In genomic region chrX:161033235-161033803, GRCm38 (mm10) we compare ENCODE assay signal across 8 mouse cellular contexts. TPM values are rescaled to one million over a fixed set of nuclear protein-coding genes. Genes with fewer than 3 reads are reported as not detected.
DNase-seq lines count a peak whose midpoint lies in the region; ATAC-seq and TF ChIP-seq lines count a peak whose summit lies in the region.

No protein-coding gene starts in this region.

- no peaks in the 10 kb centered on the region for H3K4me1 ChIP-seq in lung, postnatal 0 days (ENCODE audit: insufficient read depth, low read depth, low read length)

- no peaks in the 10 kb centered on the region for H3K9me3 ChIP-seq in lung, postnatal 0 days (ENCODE audit: low read length)

- peak; percentile 88 for TF ChIP-seq CTCF in lung, postnatal 0 days (IDR thresholded peaks at IDR 0.05)

- DNase-seq in gastrocnemius, postnatal 10 days = peak; percentile 3
- DNase-seq in gastrocnemius, postnatal 25 days = no peak
- DNase-seq in 3134 (ENCODE audit: extremely low read depth, insufficient read length, low spot score) = peak; percentile 6
- DNase-seq in T-cell, adult 2 months (ENCODE audit: low spot score) = peak; percentile 12
- peak; percentile 75 for DNase-seq in embryo, embryonic 10.5 days (ENCODE audit: low spot score)
- peak; percentile 45 for DNase-seq in lung, postnatal 0 days (ENCODE audit: low spot score)
- DNase-seq in thymus, postnatal 14 days = peak; percentile 20

- H3K4me3 ChIP-seq in lung, postnatal 0 days (ENCODE audit: low read depth, low read length) = no peak overlapping the region

- H3K4me2 ChIP-seq in lung, postnatal 0 days (replicated peaks; ENCODE audit: low read depth, low read length) = no peak overlapping the region

- TF ChIP-seq EP300 in lung, postnatal 0 days (IDR thresholded peaks at IDR 0.05) = no peak

- no peak overlapping the region for H3K9ac ChIP-seq in lung, postnatal 0 days (replicated peaks; ENCODE audit: low read depth)

- H3K27ac ChIP-seq in lung, postnatal 0 days (ENCODE audit: low read length) = no peak overlapping the region

- H3K27me3 ChIP-seq in lung, postnatal 0 days (replicated peaks; ENCODE audit: insufficient read depth, low read length) = no peaks in the 10 kb centered on the region

- peak; percentile 52 for ATAC-seq in inflammation-experienced regulatory T-cells, adult 6 months
- no peak for ATAC-seq in lung, postnatal 0 days

- 36% methylated on average over 3 of the region's 3 CpGs for WGBS in lung, postnatal 0 days

- H3K36me3 ChIP-seq in lung, postnatal 0 days (ENCODE audit: insufficient read depth, low read length) = no peaks in the 10 kb centered on the region

RNA-seq across cellular contexts. Expression of gene Cdkl5, which starts 38.8 kb away (rescaled TPM):
- total RNA-seq in gastrocnemius, postnatal 10 days (2021) = 1 to 10 TPM; 1.3 to 1.9 TPM
- 1 to 10 TPM in 1 of 2 experiments, under 1 TPM in 1; 0.95 to 1.1 TPM for total RNA-seq in gastrocnemius, postnatal 25 days (2021)
- polyA plus RNA-seq in inflammation-experienced regulatory T-cells, adult 6 months (2017; shearing (Covaris generic)) = under 1 TPM; 0.42 to 0.56 (median 0.43) TPM
- 3.3 and 4.9 TPM in 2 replicates for polyA plus RNA-seq in lung, postnatal 0 days (2015; fragmentation: Nextera tagmentation; extraction: Ambion mirVana)
